Comparison of ENCODE assay signal across 18 mouse cellular contexts in the genomic region with DNA sequence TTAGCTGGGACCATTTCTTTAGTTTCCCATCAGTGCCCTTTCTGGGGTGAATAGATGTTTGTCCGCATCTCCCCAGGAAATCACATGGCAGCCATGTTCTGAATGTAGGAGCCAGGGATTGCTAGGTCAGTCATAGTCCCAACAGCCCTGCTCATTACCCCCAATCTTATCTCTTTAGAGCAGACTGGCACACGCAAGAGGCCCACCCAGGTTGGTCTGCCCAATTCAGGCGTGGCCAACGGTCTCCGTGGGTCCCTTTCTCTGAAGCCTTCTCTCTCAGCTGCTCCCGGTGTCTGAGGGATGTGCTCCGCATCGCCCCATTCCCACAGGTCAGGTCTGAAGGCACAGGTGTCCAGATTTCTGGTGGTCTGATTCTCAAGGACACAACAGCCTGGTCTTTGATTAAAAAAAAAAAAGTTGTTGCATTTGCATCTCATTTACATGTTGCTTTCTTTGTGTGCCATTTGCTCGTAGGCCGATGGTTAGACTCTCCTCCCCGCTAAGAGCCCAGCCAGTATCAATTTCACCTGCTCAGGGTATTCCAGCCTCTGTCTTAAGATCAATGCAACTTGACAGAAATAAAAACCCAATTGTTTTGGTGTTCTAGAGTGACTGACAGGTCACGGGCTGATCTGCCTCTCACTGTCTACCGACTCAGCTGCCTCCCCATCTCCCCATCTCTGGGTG. TPM values are rescaled to one million over a fixed set of nuclear protein-coding genes. Genes with fewer than 3 reads are reported as not detected.
A peak's percentile ranks its signal among the peaks of the same experiment; 100 is the strongest.
DNase-seq lines count a peak whose midpoint lies in the region; ATAC-seq and TF ChIP-seq lines count a peak whose summit lies in the region.
"Had no signal": no experiment of that assay in that cellular context is flagged by ENCODE, and none has a peak within 500 bp of the region (broad histone marks: within the 10 kb centered on the region; RNA-seq: fewer than 3 reads in every experiment).

No protein-coding gene starts in this region.

- no peaks in the 10 kb centered on the region for H3K9me3 ChIP-seq in heart, embryonic 11.5 days (replicated peaks; ENCODE audit: control insufficient read depth, low read length)
- no peaks in the 10 kb centered on the region for H3K9me3 ChIP-seq in liver, embryonic 14.5 days (ENCODE audit: control insufficient read depth, low read length)
- H3K9me3 ChIP-seq: embryonic facial prominence, embryonic 15.5 days; lung, embryonic 15.5 days had no signal

- ATAC-seq in heart, embryonic 11.5 days (replicated peaks; ENCODE audit: insufficient number of reproducible peaks, low FRiP score, low TSS enrichment): peak; percentile 58
- peak; percentile 87 for ATAC-seq in liver, embryonic 14.5 days (ENCODE audit: insufficient read depth)
- ATAC-seq: forebrain, postnatal 0 days; inflammation-experienced regulatory T-cells, adult 6 months had no signal

- TF ChIP-seq EP300 in liver, embryonic 14.5 days (IDR thresholded peaks at IDR 0.05; ENCODE audit: low read depth): peak; percentile 94

- no peak overlapping the region for H3K4me2 ChIP-seq in heart, embryonic 11.5 days
- H3K4me2 ChIP-seq in liver, embryonic 14.5 days (ENCODE audit: low read depth): peak overlapping the region; percentile 91
- H3K4me2 ChIP-seq: embryonic facial prominence, embryonic 15.5 days; lung, embryonic 15.5 days had no signal

- intact Hi-C loops in heart, postnatal 14 days (cut with DNase I): no loop called here

- H3K9ac ChIP-seq in heart, embryonic 11.5 days (ENCODE audit: low read depth, low read length): no peak overlapping the region
- peak overlapping the region; percentile 86 for H3K9ac ChIP-seq in liver, embryonic 14.5 days (replicated peaks)
- H3K9ac ChIP-seq: embryonic facial prominence, embryonic 15.5 days; forebrain, postnatal 0 days; lung, embryonic 15.5 days had no signal

- no peaks in the 10 kb centered on the region for H3K36me3 ChIP-seq in heart, embryonic 11.5 days (ENCODE audit: control insufficient read depth, insufficient read depth, low read length)
- H3K36me3 ChIP-seq in liver, embryonic 14.5 days (replicated peaks; ENCODE audit: control insufficient read depth, insufficient read depth, low read depth): peaks cover 21% of the 10 kb centered on the region
- H3K36me3 ChIP-seq: embryonic facial prominence, embryonic 15.5 days; lung, embryonic 15.5 days had no signal

- 79% methylated on average over 13 of the region's 13 CpGs for WGBS in heart, embryonic 11.5 days (ENCODE audit: insufficient replicate concordance)
- 21% methylated on average over 13 of the region's 13 CpGs for WGBS in liver, embryonic 14.5 days (ENCODE audit: insufficient replicate concordance)

- no peak overlapping the region for H3K4me3 ChIP-seq in heart, embryonic 11.5 days (ENCODE audit: low read depth, low read length)
- H3K4me3 ChIP-seq in liver, embryonic 14.5 days (ENCODE audit: insufficient read depth in 1 of 2, low read depth in 2 of 2, low read length in 2 of 2): peak overlapping the region; percentile 68 to 84
- H3K4me3 ChIP-seq: embryonic facial prominence, embryonic 15.5 days; left cerebral cortex, adult 2 months; lung, embryonic 15.5 days had no signal

- DNase-seq in heart, postnatal 14 days: no peak
- DNase-seq in spleen, adult 12 weeks (ENCODE audit: low spot score): peak; percentile 66
- DNase-seq in spleen, adult 18-20 months: no peak
- peak; percentile 83 to 90 (median 88) for DNase-seq in liver, embryonic 14.5 days (ENCODE audit: low read depth in 3 of 3, low spot score in 3 of 3)
- DNase-seq in spleen, postnatal 4 days (ENCODE audit: low spot score in 2 of 2): peak; percentile 82 to 88
- no peak for DNase-seq in embryo, embryonic 9.5 days (ENCODE audit: extremely low spot score)
- no peak for DNase-seq in gastrocnemius, adult 8-10 months (ENCODE audit: low spot score in 2 of 2)
- DNase-seq: cerebellum, postnatal 25 days; forebrain, postnatal 0 days; heart, postnatal 36 days; kidney, postnatal 25 days; midbrain, embryonic 14.5 days; thymus, postnatal 14 days had no signal

- no peak for TF ChIP-seq CTCF in liver, embryonic 14.5 days (IDR thresholded peaks at IDR 0.05; ENCODE audit: low read depth)

- no peak overlapping the region for H3K27ac ChIP-seq in heart, embryonic 11.5 days (ENCODE audit: low read depth, low read length)
- H3K27ac ChIP-seq in liver, embryonic 14.5 days: peak overlapping the region; percentile 97
- H3K27ac ChIP-seq: embryonic facial prominence, embryonic 15.5 days; left cerebral cortex, adult 2 months; lung, embryonic 15.5 days had no signal

- H3K4me1 ChIP-seq in heart, embryonic 11.5 days (ENCODE audit: control insufficient read depth, insufficient read depth, low read length): no peaks in the 10 kb centered on the region
- H3K4me1 ChIP-seq in liver, embryonic 14.5 days (replicated peaks; ENCODE audit: control insufficient read depth in 2 of 2, insufficient read depth in 2 of 2, low read length in 1 of 2): peaks cover 57 to 77% of the 10 kb centered on the region in 2 experiments
- H3K4me1 ChIP-seq: embryonic facial prominence, embryonic 15.5 days had no signal

- H3K27me3 ChIP-seq in heart, embryonic 11.5 days (ENCODE audit: control insufficient read depth, insufficient read depth, low read length): no peaks in the 10 kb centered on the region
- no peaks in the 10 kb centered on the region for H3K27me3 ChIP-seq in liver, embryonic 14.5 days (ENCODE audit: control insufficient read depth, insufficient read depth, low read length)
- H3K27me3 ChIP-seq: embryonic facial prominence, embryonic 15.5 days; lung, embryonic 15.5 days had no signal

RNA-seq across cellular contexts. Expression of a gene that starts 0.5 kb away (rescaled TPM):
- 2.1 TPM in 2 replicates for polyA plus RNA-seq in heart, embryonic 11.5 days (2014; fragmentation: Nextera tagmentation; extraction: Ambion mirVana)
- total RNA-seq in heart, postnatal 14 days (2021): 1 to 10 TPM in 1 of 2 experiments, under 1 TPM in 1; 0.96 to 1.8 TPM
- 169 and 210 TPM in 2 replicates for polyA plus RNA-seq in liver, embryonic 14.5 days (2012; rRNA removed)
- 168 and 176 TPM in 2 replicates for polyA plus RNA-seq in liver, embryonic 14.5 days (2014; fragmentation: Nextera tagmentation; extraction: Ambion mirVana)
- not detected for total RNA-seq in gastrocnemius, adult 8-10 months (2022)
- total RNA-seq: forebrain, postnatal 0 days; left cerebral cortex, adult 2 months had no signal
- polyA plus RNA-seq: inflammation-experienced regulatory T-cells, adult 6 months had no signal

RNA-seq across cellular contexts. Expression of a gene that starts 3.9 kb away (rescaled TPM):
- 0.17 and 0.23 TPM in 2 replicates for polyA plus RNA-seq in heart, embryonic 11.5 days (2014; fragmentation: Nextera tagmentation; extraction: Ambion mirVana)
- total RNA-seq in heart, postnatal 14 days (2021): under 1 TPM; 0.17 to 0.83 TPM
- 4.8 and 5.8 TPM in 2 replicates for polyA plus RNA-seq in liver, embryonic 14.5 days (2012; rRNA removed)
- 3.0 and 4.2 TPM in 2 replicates for polyA plus RNA-seq in liver, embryonic 14.5 days (2014; fragmentation: Nextera tagmentation; extraction: Ambion mirVana)
- total RNA-seq in gastrocnemius, adult 8-10 months (2022): not detected
- total RNA-seq: forebrain, postnatal 0 days had no signal
- polyA plus RNA-seq: embryonic facial prominence, embryonic 15.5 days had no signal

RNA-seq across cellular contexts. Expression of a gene that starts 18.1 kb away (rescaled TPM):
- 213 and 216 TPM in 2 replicates for polyA plus RNA-seq in heart, embryonic 11.5 days (2014; fragmentation: Nextera tagmentation; extraction: Ambion mirVana)
- 100 to 1,000 TPM; 243 TPM for total RNA-seq in heart, postnatal 14 days (2021)
- polyA plus RNA-seq in liver, embryonic 14.5 days (2012; rRNA removed): 0.12 and 0.27 TPM in 2 replicates
- 0.36 and 0.48 TPM in 2 replicates for polyA plus RNA-seq in liver, embryonic 14.5 days (2014; fragmentation: Nextera tagmentation; extraction: Ambion mirVana)
- total RNA-seq in gastrocnemius, adult 8-10 months (2022): 100 to 1,000 TPM; 445 to 531 (median 476) TPM
- total RNA-seq: left cerebral cortex, adult 2 months had no signal

RNA-seq across cellular contexts. Expression of a gene that starts 41.0 kb away (rescaled TPM):
- polyA plus RNA-seq in heart, embryonic 11.5 days (2014; fragmentation: Nextera tagmentation; extraction: Ambion mirVana): 47.4 and 48.0 TPM in 2 replicates
- total RNA-seq in heart, postnatal 14 days (2021): 10 to 100 TPM; 10.7 to 12.9 TPM
- polyA plus RNA-seq in liver, embryonic 14.5 days (2012; rRNA removed): 16.6 and 28.2 TPM in 2 replicates
- 51.1 and 52.4 TPM in 2 replicates for polyA plus RNA-seq in liver, embryonic 14.5 days (2014; fragmentation: Nextera tagmentation; extraction: Ambion mirVana)
- 10 to 100 TPM; 12.4 to 18.1 (median 16.4) TPM for total RNA-seq in gastrocnemius, adult 8-10 months (2022)

RNA-seq across cellular contexts. Expression of a gene that starts 41.1 kb away (rescaled TPM):
- 16.9 and 19.6 TPM in 2 replicates for polyA plus RNA-seq in heart, embryonic 11.5 days (2014; fragmentation: Nextera tagmentation; extraction: Ambion mirVana)
- 10 to 100 TPM; 24.3 to 26.5 TPM for total RNA-seq in heart, postnatal 14 days (2021)
- 31.6 and 32.7 TPM in 2 replicates for polyA plus RNA-seq in liver, embryonic 14.5 days (2012; rRNA removed)
- polyA plus RNA-seq in liver, embryonic 14.5 days (2014; fragmentation: Nextera tagmentation; extraction: Ambion mirVana): 6.9 and 8.2 TPM in 2 replicates
- total RNA-seq in gastrocnemius, adult 8-10 months (2022): 1 to 10 TPM; 2.8 to 6.3 (median 5.6) TPM

Comparison
In these comparisons a context has a peak if more than half of its experiments do, and no peak if none do; other contexts are left out.
1. DNase-seq: peak in spleen, adult 12 weeks (single experiment), liver, embryonic 14.5 days (3 of 3) and spleen, postnatal 4 days (2 of 2); none in heart, postnatal 14 days (0 of 2), spleen, adult 18-20 months (0 of 2), embryo, embryonic 9.5 days (single experiment) and gastrocnemius, adult 8-10 months (0 of 2).